Mouse (Mus musculus): ENCODE measurements around the gene Poldip2. TPM values are rescaled to one million over a fixed set of nuclear protein-coding genes. Genes with fewer than 3 reads are reported as not detected.

Gene Poldip2
- polyA plus RNA-seq, 1 experiment from 2014 or later: 155 TPM

- peaks cover 32% of the 10 kb centered on the region for H3K27me3 ChIP-seq (ENCODE audit: control insufficient read depth, insufficient read depth, low read length)
- no peak for ATAC-seq (ENCODE audit: insufficient number of reproducible peaks, insufficient read depth, low FRiP score, low read depth)
- H3K9me3 ChIP-seq (ENCODE audit: control insufficient read depth, low read length): no peaks in the 10 kb centered on the region
- no peak within 1 kb of the TSS for H3K9ac ChIP-seq (ENCODE audit: low read length)
- H3K27ac ChIP-seq (replicated peaks in 1 of 2; ENCODE audit: control insufficient read depth in 1 of 2, insufficient read depth in 1 of 2, low read depth in 2 of 2, low read length in 2 of 2): no peak within 1 kb of the TSS
- 55% methylated on average over 7 of the region's 7 CpGs for WGBS
- H3K4me2 ChIP-seq (ENCODE audit: low read length): no peak within 1 kb of the TSS
- peaks cover 26% of the 10 kb centered on the region for H3K36me3 ChIP-seq (ENCODE audit: control insufficient read depth, insufficient read depth, low read length)
- no peak within 1 kb of the TSS for H3K4me3 ChIP-seq (ENCODE audit: control insufficient read depth in 1 of 2, insufficient read depth in 1 of 2, low read depth in 1 of 2, low read length in 2 of 2)
- H3K4me1 ChIP-seq (ENCODE audit: control insufficient read depth in 2 of 2, insufficient read depth in 2 of 2, low read length in 2 of 2): no peaks in the 10 kb centered on the region; a peak in 1 of 4 replicates
Observed at GRCm38 (mm10) chr11:78502909-78503650, 8.9 kb upstream of the Poldip2 start, which contains the start of gene Sebox. TSS of gene Sebox (plus strand) at chr11:78503447.

- H3K27me3 ChIP-seq (ENCODE audit: control insufficient read depth, insufficient read depth, low read length): peaks cover 8% of the 10 kb centered on the region
- H3K9ac ChIP-seq (ENCODE audit: low read length): no peak overlapping the region
- no peaks in the 10 kb centered on the region for H3K9me3 ChIP-seq (ENCODE audit: control insufficient read depth, low read length)
- H3K4me2 ChIP-seq (ENCODE audit: low read length): no peak overlapping the region
- no peak overlapping the region for H3K4me3 ChIP-seq (ENCODE audit: control insufficient read depth in 1 of 2, insufficient read depth in 1 of 2, low read depth in 1 of 2, low read length in 2 of 2)
- ATAC-seq (ENCODE audit: insufficient number of reproducible peaks, insufficient read depth, low FRiP score, low read depth): no peak
- peaks cover 44% of the 10 kb centered on the region for H3K36me3 ChIP-seq (ENCODE audit: control insufficient read depth, insufficient read depth, low read length)
- WGBS: 80% methylated on average over 3 of the region's 3 CpGs
- H3K27ac ChIP-seq (replicated peaks in 1 of 2; ENCODE audit: control insufficient read depth in 1 of 2, insufficient read depth in 1 of 2, low read depth in 2 of 2, low read length in 2 of 2): no peak overlapping the region
- H3K4me1 ChIP-seq (ENCODE audit: control insufficient read depth in 2 of 2, insufficient read depth in 2 of 2, low read length in 2 of 2): no peaks in the 10 kb centered on the region
Observed at GRCm38 (mm10) chr11:78505430-78505829, 6.6 kb upstream of the Poldip2 start.

GRCm38 (mm10) chr11:78509148-78509547 lies 2.8 kb upstream of the Poldip2 start:
- ATAC-seq (ENCODE audit: insufficient number of reproducible peaks, insufficient read depth, low FRiP score, low read depth): no peak
- H3K27ac ChIP-seq (replicated peaks in 1 of 2; ENCODE audit: control insufficient read depth in 1 of 2, insufficient read depth in 1 of 2, low read depth in 2 of 2, low read length in 2 of 2): no peak overlapping the region
- H3K4me3 ChIP-seq (ENCODE audit: control insufficient read depth in 1 of 2, insufficient read depth in 1 of 2, low read depth in 1 of 2, low read length in 2 of 2): no peak overlapping the region
- peaks cover 50% of the 10 kb centered on the region for H3K36me3 ChIP-seq (ENCODE audit: control insufficient read depth, insufficient read depth, low read length)
- 74% methylated on average over 5 of the region's 5 CpGs for WGBS
- H3K9me3 ChIP-seq (ENCODE audit: control insufficient read depth, low read length): no peaks in the 10 kb centered on the region
- H3K4me2 ChIP-seq (ENCODE audit: low read length): no peak overlapping the region
- peaks cover 0 to 15% of the 10 kb centered on the region in 2 experiments; a peak in 3 of 4 replicates for H3K4me1 ChIP-seq (ENCODE audit: control insufficient read depth in 2 of 2, insufficient read depth in 2 of 2, low read length in 2 of 2)
- no peak overlapping the region for H3K9ac ChIP-seq (ENCODE audit: low read length)
- H3K27me3 ChIP-seq (ENCODE audit: control insufficient read depth, insufficient read depth, low read length): no peaks in the 10 kb centered on the region

GRCm38 (mm10) chr11:78513106-78513790 lies 1.3 kb downstream of the Poldip2 start:
- Histone ChIP-seq H3K4me1 (ENCODE audit: control insufficient read depth in 2 of 2, insufficient read depth in 2 of 2, low read length in 2 of 2) (peaks cover 0 to 15% of the 10 kb centered on the region in 2 experiments; a peak in 3 of 4 replicates), H3K4me3 (ENCODE audit: control insufficient read depth in 1 of 2, insufficient read depth in 1 of 2, low read depth in 1 of 2, low read length in 2 of 2) (peak overlapping the region in 1 of 2 experiments; percentile 85; a peak in 2 of 4 replicates), H3K27ac (replicated peaks in 1 of 2; ENCODE audit: control insufficient read depth in 1 of 2, insufficient read depth in 1 of 2, low read depth in 2 of 2, low read length in 2 of 2) (no peak overlapping the region), H3K27me3 (ENCODE audit: control insufficient read depth, insufficient read depth, low read length) (no peaks in the 10 kb centered on the region), H3K9ac (ENCODE audit: low read length) (peak overlapping the region; percentile 96), H3K9me3 (ENCODE audit: control insufficient read depth, low read length) (no peaks in the 10 kb centered on the region), H3K36me3 (ENCODE audit: control insufficient read depth, insufficient read depth, low read length) (peaks cover 60% of the 10 kb centered on the region), H3K4me2 (ENCODE audit: low read length) (peak overlapping the region; percentile 89)
- ATAC-seq (ENCODE audit: insufficient number of reproducible peaks, insufficient read depth, low FRiP score, low read depth): no peak
- 74% methylated on average over 3 of the region's 3 CpGs for WGBS

GRCm38 (mm10) chr11:78515549-78516325 lies 3.7 kb downstream of the Poldip2 start:
- Histone ChIP-seq H3K4me2 (ENCODE audit: low read length) (no peak overlapping the region), H3K27me3 (ENCODE audit: control insufficient read depth, insufficient read depth, low read length) (no peaks in the 10 kb centered on the region), H3K4me1 (ENCODE audit: control insufficient read depth in 2 of 2, insufficient read depth in 2 of 2, low read length in 2 of 2) (peaks cover 0 to 15% of the 10 kb centered on the region in 2 experiments; a peak in 3 of 4 replicates), H3K4me3 (ENCODE audit: control insufficient read depth in 1 of 2, insufficient read depth in 1 of 2, low read depth in 1 of 2, low read length in 2 of 2) (no peak overlapping the region), H3K27ac (replicated peaks in 1 of 2; ENCODE audit: control insufficient read depth in 1 of 2, insufficient read depth in 1 of 2, low read depth in 2 of 2, low read length in 2 of 2) (no peak overlapping the region), H3K36me3 (ENCODE audit: control insufficient read depth, insufficient read depth, low read length) (peaks cover 68% of the 10 kb centered on the region), H3K9ac (ENCODE audit: low read length) (no peak overlapping the region), H3K9me3 (ENCODE audit: control insufficient read depth, low read length) (no peaks in the 10 kb centered on the region)
- WGBS: 64% methylated on average over 2 of the region's 2 CpGs
- ATAC-seq (ENCODE audit: insufficient number of reproducible peaks, insufficient read depth, low FRiP score, low read depth): no peak

GRCm38 (mm10) chr11:78518931-78519330 lies 6.9 kb downstream of the Poldip2 start:
- Histone ChIP-seq H3K4me3 (ENCODE audit: control insufficient read depth in 1 of 2, insufficient read depth in 1 of 2, low read depth in 1 of 2, low read length in 2 of 2) (no peak overlapping the region), H3K9me3 (ENCODE audit: control insufficient read depth, low read length) (no peaks in the 10 kb centered on the region), H3K9ac (ENCODE audit: low read length) (no peak overlapping the region), H3K27me3 (ENCODE audit: control insufficient read depth, insufficient read depth, low read length) (no peaks in the 10 kb centered on the region), H3K27ac (replicated peaks in 1 of 2; ENCODE audit: control insufficient read depth in 1 of 2, insufficient read depth in 1 of 2, low read depth in 2 of 2, low read length in 2 of 2) (no peak overlapping the region), H3K4me1 (ENCODE audit: control insufficient read depth in 2 of 2, insufficient read depth in 2 of 2, low read length in 2 of 2) (no peaks in the 10 kb centered on the region), H3K36me3 (ENCODE audit: control insufficient read depth, insufficient read depth, low read length) (peaks cover 97% of the 10 kb centered on the region), H3K4me2 (ENCODE audit: low read length) (no peak overlapping the region)
- no peak for ATAC-seq (ENCODE audit: insufficient number of reproducible peaks, insufficient read depth, low FRiP score, low read depth)
- 91% methylated on average over 10 of the region's 10 CpGs for WGBS

- no peak for ATAC-seq (ENCODE audit: insufficient number of reproducible peaks, insufficient read depth, low FRiP score, low read depth)
- no peaks in the 10 kb centered on the region for H3K27me3 ChIP-seq (ENCODE audit: control insufficient read depth, insufficient read depth, low read length)
- H3K9ac ChIP-seq (ENCODE audit: low read length): no peak overlapping the region
- H3K36me3 ChIP-seq (ENCODE audit: control insufficient read depth, insufficient read depth, low read length): peaks cover 97% of the 10 kb centered on the region
- no peak overlapping the region for H3K4me2 ChIP-seq (ENCODE audit: low read length)
- H3K9me3 ChIP-seq (ENCODE audit: control insufficient read depth, low read length): no peaks in the 10 kb centered on the region
- no peak overlapping the region for H3K4me3 ChIP-seq (ENCODE audit: control insufficient read depth in 1 of 2, insufficient read depth in 1 of 2, low read depth in 1 of 2, low read length in 2 of 2)
- WGBS: 79% methylated on average over 3 of the region's 3 CpGs
- H3K27ac ChIP-seq (replicated peaks in 1 of 2; ENCODE audit: control insufficient read depth in 1 of 2, insufficient read depth in 1 of 2, low read depth in 2 of 2, low read length in 2 of 2): no peak overlapping the region
- no peaks in the 10 kb centered on the region for H3K4me1 ChIP-seq (ENCODE audit: control insufficient read depth in 2 of 2, insufficient read depth in 2 of 2, low read length in 2 of 2)
Observed at GRCm38 (mm10) chr11:78521880-78522279, 9.9 kb downstream of the Poldip2 start.
